Mouse (Mus musculus) embryonic facial prominence, embryonic 13.5 days (tissue): ENCODE results near the gene Teddm2. TPM values are rescaled to one million over a fixed set of nuclear protein-coding genes. Genes with fewer than 3 reads are reported as not detected.
A peak's percentile ranks its signal among the peaks of the same experiment; 100 is the strongest.

Experiments
- ATAC-seq: fragments of 200-750 bp; cut with Nextera tagmentation; 2 replicates; pipeline ENCODE4 v1.8.0; 2017; ENCODE audit warnings: low read depth; ENCODE audit not compliant: insufficient number of reproducible peaks, insufficient read depth, low FRiP score, low TSS enrichment
- H3K27ac ChIP-seq: fragments of 300-500 bp; sonication (generic); 2 replicates; pipeline ENCODE4 v1.5.1; 2015; ENCODE audit warnings: moderate library complexity, mild to moderate bottlenecking, inconsistent platforms
- H3K27me3 ChIP-seq: fragments of 300-500 bp; sonication (generic); 2 replicates; pipeline ENCODE4 v1.6.1; 2015; ENCODE audit warnings: mild to moderate bottlenecking, inconsistent platforms
- H3K36me3 ChIP-seq: fragments of 300-500 bp; sonication (generic); 2 replicates; pipeline ENCODE4 v1.6.1; 2015; ENCODE audit warnings: mild to moderate bottlenecking, inconsistent platforms
- H3K4me1 ChIP-seq: fragments of 300-500 bp; sonication (generic); 2 replicates; pipeline ENCODE4 v1.6.1; 2015; ENCODE audit warnings: inconsistent platforms
- H3K4me2 ChIP-seq: fragments of 300-500 bp; sonication (generic); 2 replicates; pipeline ENCODE4 v1.6.1; 2015; ENCODE audit warnings: moderate library complexity, mild to moderate bottlenecking, inconsistent platforms
- H3K4me3 ChIP-seq: fragments of 300-500 bp; sonication (generic); 2 replicates; pipeline ENCODE4 v1.5.1; 2015; ENCODE audit warnings: mild to moderate bottlenecking, inconsistent platforms
- H3K9ac ChIP-seq: fragments of 300-500 bp; sonication (generic); 2 replicates; pipeline ENCODE4 v1.6.1; 2015; ENCODE audit warnings: mild to moderate bottlenecking, inconsistent platforms
- H3K9me3 ChIP-seq: fragments of 300-500 bp; sonication (generic); 2 replicates; pipeline ENCODE4 v1.6.1; 2016; ENCODE audit warnings: inconsistent platforms
- WGBS: fragments of 180-500 bp; shearing (Covaris S2); methylation state at CpG from one replicate; pipeline ENCODE4 v1.1.7; 2015; ENCODE audit warnings: mixed read lengths; 5-methylcytosine and 5-hydroxymethylcytosine counted together
- microRNA-seq: library from miRNA; unstranded; fragments of <30 nt; microRNA quantifications from one replicate; pipeline ENCODE4, GENCODE M21; 2016
- polyA plus RNA-seq: library from polyadenylated mRNA; unstranded; fragments of >200 nt; fragmentation: Nextera tagmentation; extraction: Ambion mirVana; gene quantifications from 2 replicates; pipeline ENCODE4 v1.2.1, GENCODE M21; 2015

The Teddm2 gene
- polyA plus RNA-seq, 1 experiment from 2014 or later = 1.3 TPM

DNA sequence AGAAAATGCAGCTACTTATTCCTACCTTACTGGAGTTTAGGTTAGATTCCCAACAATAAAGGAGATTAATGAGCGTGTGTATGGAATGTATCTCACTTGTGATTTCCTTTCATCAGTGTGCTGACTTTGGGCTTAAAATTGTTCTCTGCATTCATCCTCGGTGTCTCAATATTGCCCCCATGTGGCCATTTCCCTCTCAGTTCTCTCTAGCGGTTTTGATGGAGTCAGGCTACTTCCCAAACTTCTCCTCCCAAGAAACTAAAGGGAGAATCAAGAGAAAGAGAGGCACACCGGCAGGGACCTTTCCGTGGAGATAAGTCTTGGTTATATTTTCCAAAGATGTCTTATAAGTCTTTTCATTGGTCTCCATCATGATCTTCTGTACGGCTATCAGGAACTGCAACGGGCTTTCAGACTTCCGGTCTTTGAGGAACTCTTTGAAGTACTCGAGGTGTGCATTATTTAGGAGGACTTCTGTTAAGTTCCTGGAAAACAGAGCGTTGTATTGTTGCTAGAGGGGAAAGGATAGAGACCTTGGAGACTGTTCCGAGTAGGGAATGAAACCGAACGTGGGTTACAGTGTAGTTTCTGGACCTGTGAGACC, 92.5 kb downstream of the Teddm2 start:
- 51% methylated on average over 13 of the region's 13 CpGs for WGBS
- Histone ChIP-seq H3K27me3 (no peaks in the 10 kb centered on the region), H3K9ac (no peak overlapping the region), H3K4me1 (no peaks in the 10 kb centered on the region), H3K4me3 (no peak overlapping the region), H3K27ac (no peak overlapping the region), H3K36me3 (no peaks in the 10 kb centered on the region), H3K4me2 (no peak overlapping the region; the same call in 1 of the 2 replicates), H3K9me3 (no peaks in the 10 kb centered on the region)
- ATAC-seq = no peak

DNA sequence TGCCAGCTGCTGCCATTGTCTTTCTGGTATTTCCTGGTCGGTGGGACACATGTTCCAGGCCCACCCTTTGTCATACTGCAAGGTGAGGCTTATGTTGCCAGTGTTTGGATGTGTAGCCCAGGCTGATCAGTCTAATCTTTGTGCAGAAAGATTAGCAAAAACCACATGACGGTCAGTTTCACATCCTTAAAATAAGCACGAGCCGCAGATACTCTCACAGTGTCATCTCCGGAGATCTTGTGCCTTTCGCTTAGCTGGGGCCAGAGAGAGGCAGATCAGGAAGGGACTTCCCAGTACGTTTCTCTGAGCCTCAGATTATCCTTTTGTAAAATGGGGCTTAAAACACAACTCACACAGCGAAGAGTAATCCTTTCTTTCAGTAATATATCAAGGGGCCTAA, 96.5 kb downstream of the Teddm2 start:
- no peaks in the 10 kb centered on the region for H3K9me3 ChIP-seq
- no peak overlapping the region for H3K27ac ChIP-seq
- no peak overlapping the region for H3K9ac ChIP-seq
- H3K4me3 ChIP-seq = no peak overlapping the region
- H3K4me1 ChIP-seq = no peaks in the 10 kb centered on the region
- H3K4me2 ChIP-seq = no peak overlapping the region
- H3K27me3 ChIP-seq = no peaks in the 10 kb centered on the region
- 77% methylated on average over 8 of the region's 8 CpGs for WGBS
- no peak for ATAC-seq
- no peaks in the 10 kb centered on the region for H3K36me3 ChIP-seq

DNA sequence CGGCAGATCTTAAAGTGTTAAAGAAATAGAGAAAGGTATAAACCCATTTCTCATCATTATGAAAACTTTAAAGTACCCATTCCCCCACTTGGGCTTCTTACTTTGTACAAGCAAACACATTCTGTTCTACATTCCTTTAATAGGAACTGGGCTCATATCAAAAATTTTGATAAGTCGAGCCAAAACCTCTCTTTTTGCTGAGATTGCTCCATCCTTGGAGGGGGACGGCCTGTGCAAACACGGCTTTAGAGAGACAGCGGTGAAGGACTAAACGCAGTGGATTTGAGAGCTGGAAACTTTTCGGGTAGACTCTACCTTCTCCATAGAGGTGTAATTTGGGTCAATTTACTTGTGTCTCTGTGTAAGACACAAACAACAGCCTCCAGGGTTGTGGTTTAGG, 97.3 kb downstream of the Teddm2 start:
- 84% methylated on average over 7 of the region's 7 CpGs for WGBS
- H3K9ac ChIP-seq = no peak overlapping the region
- no peak for ATAC-seq
- no peak overlapping the region for H3K4me3 ChIP-seq
- no peak overlapping the region for H3K27ac ChIP-seq
- H3K4me1 ChIP-seq = no peaks in the 10 kb centered on the region
- no peak overlapping the region for H3K4me2 ChIP-seq
- H3K27me3 ChIP-seq = no peaks in the 10 kb centered on the region
- no peaks in the 10 kb centered on the region for H3K36me3 ChIP-seq
- no peaks in the 10 kb centered on the region for H3K9me3 ChIP-seq

Small RNAs within 50 kb of the gene (microRNA-seq; reads per million reads assigned to microRNA genes)
- gene Mir8114 = 15.9 reads per million, percentile 32 among the genes with 10 or more reads in this experiment

Other genes with a start within 250 kb of the Teddm2 start
- gene Rgs8, start 247.2 kb downstream of the Teddm2 start, polyA plus RNA-seq = 0.63 and 0.65 TPM in 2 replicates
- 9.2 and 9.6 TPM in 2 replicates for gene Rgs16, start 159.9 kb downstream of the Teddm2 start, polyA plus RNA-seq
- 16.2 and 16.7 TPM in 2 replicates for gene Rnasel, start 150.8 kb downstream of the Teddm2 start, polyA plus RNA-seq
- gene Rgsl1, start 56.1 kb downstream of the Teddm2 start, polyA plus RNA-seq = 0.08 and 0.11 TPM in 2 replicates
- gene Teddm1b, start 25.9 kb downstream of the Teddm2 start, polyA plus RNA-seq = 0.30 and 0.54 TPM in 2 replicates
- not detected in 2 replicates for gene Teddm1a, start 8.5 kb downstream of the Teddm2 start, polyA plus RNA-seq
- gene Glul, start 284 bp downstream of the Teddm2 start, polyA plus RNA-seq = 103 and 114 TPM in 2 replicates